Mouse (Mus musculus): ENCODE measurements around the gene Ppp1r13l. TPM values are rescaled to one million over a fixed set of nuclear protein-coding genes. Genes with fewer than 3 reads are reported as not detected.

The Ppp1r13l gene
- total RNA-seq, 1 experiment: 5.3 TPM

- Histone ChIP-seq H3K36me3 (ENCODE audit: control insufficient read depth, insufficient read depth, low read length, poor library complexity, severe bottlenecking) (no peaks in the 10 kb centered on the region), H3K4me3 (ENCODE audit: insufficient read depth in 1 of 2, low read depth in 1 of 2, low read length in 2 of 2, poor library complexity in 1 of 2, severe bottlenecking in 1 of 2) (no peak overlapping the region), H3K9ac (ENCODE audit: insufficient read depth, low read depth, low read length, poor library complexity, severe bottlenecking) (no peak overlapping the region), H3K27ac (ENCODE audit: insufficient read depth, low read depth, low read length, poor library complexity, severe bottlenecking) (no peak overlapping the region), H3K4me1 (ENCODE audit: control insufficient read depth in 2 of 2, insufficient read depth in 2 of 2, low read length in 2 of 2, poor library complexity in 1 of 2) (peaks cover 3 to 15% of the 10 kb centered on the region in 2 experiments; a peak in 2 of 4 replicates), H3K9me3 (ENCODE audit: control insufficient read depth, insufficient read depth, low read depth, low read length) (no peaks in the 10 kb centered on the region)
- DNase-seq (ENCODE audit: low read depth, low spot score): no peak
- no peak for TF ChIP-seq ZC3H11A (IDR thresholded peaks at IDR 0.05; ENCODE audit: borderline replicate concordance, low read depth, low read length)
- TF ChIP-seq ZNF384 (IDR thresholded peaks at IDR 0.05; ENCODE audit: low read depth, low read length): no peak
- TF ChIP-seq HCFC1 (IDR thresholded peaks at IDR 0.05; ENCODE audit: borderline replicate concordance, insufficient read depth, low read length): no peak
- no peak for TF ChIP-seq MAFK (IDR thresholded peaks at IDR 0.05; ENCODE audit: insufficient read depth, low read depth, low read length)
- no peak for TF ChIP-seq CHD2 (IDR thresholded peaks at IDR 0.05; ENCODE audit: low read depth, low read length)
- in situ Hi-C loops (cut with MboI; ENCODE audit: low sequenced_read_pairs in 2 of 2, unreplicated experiment in 2 of 2): no loop called here
Observed at GRCm38 (mm10) chr7:19337122-19337521, 22.4 kb upstream of the Ppp1r13l start.

DNA sequence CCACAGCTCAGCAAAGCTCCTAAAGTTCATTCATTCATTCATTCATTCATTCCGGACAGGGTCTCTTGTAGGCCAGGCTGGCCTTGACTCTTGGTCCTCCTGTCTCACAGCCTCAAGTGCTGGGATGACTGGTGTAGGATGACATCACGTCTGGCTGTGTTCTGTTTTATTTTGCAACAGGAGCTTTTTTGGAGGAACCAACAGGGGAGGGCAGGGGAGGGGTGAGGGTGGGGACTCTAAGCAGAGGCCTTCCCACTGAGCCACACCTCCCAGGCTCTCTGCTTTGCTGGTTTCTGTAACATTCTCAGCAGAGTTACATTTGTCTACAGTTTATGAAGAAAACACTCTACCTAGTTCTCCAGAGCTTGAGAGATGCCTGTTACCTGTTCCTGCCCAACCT lies 21.5 kb upstream of the Ppp1r13l start:
- Histone ChIP-seq H3K9me3 (ENCODE audit: control insufficient read depth, insufficient read depth, low read depth, low read length) (no peaks in the 10 kb centered on the region), H3K36me3 (ENCODE audit: control insufficient read depth, insufficient read depth, low read length, poor library complexity, severe bottlenecking) (no peaks in the 10 kb centered on the region), H3K4me3 (ENCODE audit: insufficient read depth in 1 of 2, low read depth in 1 of 2, low read length in 2 of 2, poor library complexity in 1 of 2, severe bottlenecking in 1 of 2) (no peak overlapping the region), H3K9ac (ENCODE audit: insufficient read depth, low read depth, low read length, poor library complexity, severe bottlenecking) (no peak overlapping the region), H3K4me1 (ENCODE audit: control insufficient read depth in 2 of 2, insufficient read depth in 2 of 2, low read length in 2 of 2, poor library complexity in 1 of 2) (peaks cover 1 to 16% of the 10 kb centered on the region in 2 experiments; a peak in 2 of 4 replicates), H3K27ac (ENCODE audit: insufficient read depth, low read depth, low read length, poor library complexity, severe bottlenecking) (no peak overlapping the region)
- TF ChIP-seq ZNF384 (IDR thresholded peaks at IDR 0.05; ENCODE audit: low read depth, low read length) (no peak), HCFC1 (IDR thresholded peaks at IDR 0.05; ENCODE audit: borderline replicate concordance, insufficient read depth, low read length) (no peak), CHD2 (IDR thresholded peaks at IDR 0.05; ENCODE audit: low read depth, low read length) (no peak), ZC3H11A (IDR thresholded peaks at IDR 0.05; ENCODE audit: borderline replicate concordance, low read depth, low read length) (no peak), MAFK (IDR thresholded peaks at IDR 0.05; ENCODE audit: insufficient read depth, low read depth, low read length) (no peak)
- in situ Hi-C loops (cut with MboI; ENCODE audit: low sequenced_read_pairs in 2 of 2, unreplicated experiment in 2 of 2): no loop called here
- no peak for DNase-seq (ENCODE audit: low read depth, low spot score)

- TF ChIP-seq ZC3H11A (IDR thresholded peaks at IDR 0.05; ENCODE audit: borderline replicate concordance, low read depth, low read length) (no peak), ZNF384 (IDR thresholded peaks at IDR 0.05; ENCODE audit: low read depth, low read length) (no peak), HCFC1 (IDR thresholded peaks at IDR 0.05; ENCODE audit: borderline replicate concordance, insufficient read depth, low read length) (no peak), MAFK (IDR thresholded peaks at IDR 0.05; ENCODE audit: insufficient read depth, low read depth, low read length) (no peak), CHD2 (IDR thresholded peaks at IDR 0.05; ENCODE audit: low read depth, low read length) (no peak)
- Histone ChIP-seq H3K9me3 (ENCODE audit: control insufficient read depth, insufficient read depth, low read depth, low read length) (no peaks in the 10 kb centered on the region), H3K36me3 (ENCODE audit: control insufficient read depth, insufficient read depth, low read length, poor library complexity, severe bottlenecking) (no peaks in the 10 kb centered on the region), H3K4me1 (ENCODE audit: control insufficient read depth in 2 of 2, insufficient read depth in 2 of 2, low read length in 2 of 2, poor library complexity in 1 of 2) (peaks cover 1 to 16% of the 10 kb centered on the region in 2 experiments; a peak in 2 of 4 replicates), H3K4me3 (ENCODE audit: insufficient read depth in 1 of 2, low read depth in 1 of 2, low read length in 2 of 2, poor library complexity in 1 of 2, severe bottlenecking in 1 of 2) (no peak overlapping the region), H3K27ac (ENCODE audit: insufficient read depth, low read depth, low read length, poor library complexity, severe bottlenecking) (no peak overlapping the region), H3K9ac (ENCODE audit: insufficient read depth, low read depth, low read length, poor library complexity, severe bottlenecking) (no peak overlapping the region)
- DNase-seq (ENCODE audit: low read depth, low spot score): no peak
- in situ Hi-C loops (cut with MboI; ENCODE audit: low sequenced_read_pairs in 2 of 2, unreplicated experiment in 2 of 2): no loop called here
Observed at GRCm38 (mm10) chr7:19338596-19338995, 21.0 kb upstream of the Ppp1r13l start.

- Histone ChIP-seq H3K4me3 (ENCODE audit: insufficient read depth in 1 of 2, low read depth in 1 of 2, low read length in 2 of 2, poor library complexity in 1 of 2, severe bottlenecking in 1 of 2) (no peak overlapping the region), H3K4me1 (ENCODE audit: control insufficient read depth in 2 of 2, insufficient read depth in 2 of 2, low read length in 2 of 2, poor library complexity in 1 of 2) (peaks cover 4 to 19% of the 10 kb centered on the region in 2 experiments; a peak in 3 of 4 replicates), H3K9ac (ENCODE audit: insufficient read depth, low read depth, low read length, poor library complexity, severe bottlenecking) (no peak overlapping the region), H3K9me3 (ENCODE audit: control insufficient read depth, insufficient read depth, low read depth, low read length) (no peaks in the 10 kb centered on the region), H3K27ac (ENCODE audit: insufficient read depth, low read depth, low read length, poor library complexity, severe bottlenecking) (no peak overlapping the region), H3K36me3 (ENCODE audit: control insufficient read depth, insufficient read depth, low read length, poor library complexity, severe bottlenecking) (no peaks in the 10 kb centered on the region)
- no peak for DNase-seq (ENCODE audit: low read depth, low spot score)
- in situ Hi-C loops (cut with MboI; ENCODE audit: low sequenced_read_pairs in 2 of 2, unreplicated experiment in 2 of 2): no loop called here
- TF ChIP-seq HCFC1 (IDR thresholded peaks at IDR 0.05; ENCODE audit: borderline replicate concordance, insufficient read depth, low read length) (no peak), ZNF384 (IDR thresholded peaks at IDR 0.05; ENCODE audit: low read depth, low read length) (no peak), CHD2 (IDR thresholded peaks at IDR 0.05; ENCODE audit: low read depth, low read length) (no peak), ZC3H11A (IDR thresholded peaks at IDR 0.05; ENCODE audit: borderline replicate concordance, low read depth, low read length) (no peak), MAFK (IDR thresholded peaks at IDR 0.05; ENCODE audit: insufficient read depth, low read depth, low read length) (no peak)
Observed at GRCm38 (mm10) chr7:19341250-19341649, 18.3 kb upstream of the Ppp1r13l start.
